Mouse (Mus musculus): ENCODE results near the gene Ephb1. TPM values are rescaled to one million over a fixed set of nuclear protein-coding genes. Genes with fewer than 3 reads are reported as not detected.

Ephb1 gene
- 5.2 and 7.0 TPM in 2 replicates for polyA plus RNA-seq (2015; fragmentation: Nextera tagmentation; extraction: Ambion mirVana)

GRCm38 (mm10) chr9:102354561-102354973, at the start of gene Ephb1:
TSS of gene Ephb1 (minus strand) at chr9:102354693.
- peaks cover 20% of the 10 kb centered on the region for H3K4me1 ChIP-seq
- peaks cover 77% of the 10 kb centered on the region for H3K27me3 ChIP-seq
- no peaks in the 10 kb centered on the region for H3K9me3 ChIP-seq
- no peaks in the 10 kb centered on the region for H3K36me3 ChIP-seq
- under 1% methylated on average over 21 of the region's 22 CpGs for WGBS
- H3K4me2 ChIP-seq, result peak within 1 kb of the TSS; percentile 100
- H3K4me3 ChIP-seq, result peak within 1 kb of the TSS; percentile 67
- peak; percentile 91 for ATAC-seq (ENCODE audit: insufficient number of reproducible peaks, insufficient read depth, low FRiP score, low TSS enrichment, low read depth)
- H3K27ac ChIP-seq, result 0 out of 2 replicates have a peak within 1 kb of the TSS, but pooled peaks have one; percentile 28
- H3K9ac ChIP-seq, result peak within 1 kb of the TSS; percentile 77

DNA sequence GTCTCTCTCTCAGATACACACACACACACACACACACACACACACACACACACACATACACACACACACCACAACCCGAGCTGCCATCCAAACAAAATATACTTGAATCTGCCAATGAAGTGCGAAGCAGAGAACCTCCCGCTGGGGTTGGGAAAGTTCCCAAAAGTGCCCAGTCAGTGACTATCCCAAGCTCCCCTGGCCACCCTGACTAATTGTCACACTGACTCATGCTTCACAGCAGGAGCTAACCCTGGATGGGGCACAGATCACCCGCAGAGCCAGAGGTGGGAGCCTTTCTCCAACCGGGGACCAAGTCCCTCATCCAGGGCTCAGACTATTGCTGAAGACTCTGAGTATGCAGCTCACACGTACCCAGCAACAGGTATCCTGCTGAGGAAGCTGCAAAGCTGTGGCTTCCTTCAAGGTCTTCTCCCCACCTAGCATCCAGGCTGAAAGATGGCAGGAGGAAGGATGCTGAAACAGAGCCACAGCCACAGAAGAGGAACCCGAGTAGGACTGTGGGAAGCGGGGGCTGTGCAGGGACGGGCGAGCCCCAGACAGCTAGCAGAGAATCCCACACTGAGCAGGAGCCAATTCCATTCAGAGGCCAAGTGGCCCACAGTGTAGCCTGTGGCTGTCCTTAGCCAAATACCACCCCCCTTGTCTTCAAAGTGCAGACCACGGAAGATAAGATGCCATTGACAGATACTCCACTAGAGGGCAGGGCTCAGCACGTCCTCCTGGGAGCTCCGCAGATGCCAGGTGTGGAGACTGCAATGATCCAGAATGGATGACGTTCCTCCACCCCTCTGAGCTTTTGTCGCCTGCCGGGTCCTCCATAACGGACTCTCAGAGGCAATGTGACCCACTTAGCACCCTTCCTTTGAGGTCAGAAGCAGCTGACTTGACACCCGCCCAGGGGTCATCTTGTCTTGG, 48.9 kb upstream of the Ephb1 start:
- peak; percentile 33; the same call in 1 of the 2 replicates for ATAC-seq (ENCODE audit: insufficient number of reproducible peaks, insufficient read depth, low FRiP score, low TSS enrichment, low read depth)
- Histone ChIP-seq H3K27me3 (peaks cover 13% of the 10 kb centered on the region), H3K4me2 (peak overlapping the region; percentile 12; the same call in 1 of the 2 replicates), H3K36me3 (no peaks in the 10 kb centered on the region), H3K9ac (no peak overlapping the region), H3K4me3 (no peak overlapping the region), H3K4me1 (no peaks in the 10 kb centered on the region), H3K27ac (no peak overlapping the region), H3K9me3 (no peaks in the 10 kb centered on the region)
- WGBS, result 29% methylated on average over 18 of the region's 18 CpGs

- H3K27me3 ChIP-seq, result peaks cover 13% of the 10 kb centered on the region
These were observed 48.2 kb upstream of the Ephb1 start for GRCm38 (mm10) chr9:102402671-102403070.

GRCm38 (mm10) chr9:102388266-102388665, 33.8 kb upstream of the Ephb1 start:
- Histone ChIP-seq H3K9me3 (no peaks in the 10 kb centered on the region), H3K27me3 (no peaks in the 10 kb centered on the region; the same call in 1 of the 2 replicates), H3K4me3 (no peak overlapping the region), H3K9ac (no peak overlapping the region), H3K36me3 (no peaks in the 10 kb centered on the region), H3K4me2 (no peak overlapping the region), H3K4me1 (no peaks in the 10 kb centered on the region), H3K27ac (no peak overlapping the region)
- WGBS, result 53% methylated on average over 8 of the region's 8 CpGs
- ATAC-seq (ENCODE audit: insufficient number of reproducible peaks, insufficient read depth, low FRiP score, low TSS enrichment, low read depth), result no peak

More at GRCm38 (mm10) chr9:102402671-102403070, 48.2 kb upstream of the Ephb1 start:
- no peaks in the 10 kb centered on the region for H3K4me1 ChIP-seq
- ATAC-seq (ENCODE audit: insufficient number of reproducible peaks, insufficient read depth, low FRiP score, low TSS enrichment, low read depth), result no peak
- H3K27ac ChIP-seq, result no peak overlapping the region
- WGBS, result 61% methylated on average over 3 of the region's 3 CpGs
- no peak overlapping the region for H3K9ac ChIP-seq
- H3K9me3 ChIP-seq, result no peaks in the 10 kb centered on the region
- H3K4me2 ChIP-seq, result no peak overlapping the region
- H3K36me3 ChIP-seq, result no peaks in the 10 kb centered on the region
- no peak overlapping the region for H3K4me3 ChIP-seq

DNA sequence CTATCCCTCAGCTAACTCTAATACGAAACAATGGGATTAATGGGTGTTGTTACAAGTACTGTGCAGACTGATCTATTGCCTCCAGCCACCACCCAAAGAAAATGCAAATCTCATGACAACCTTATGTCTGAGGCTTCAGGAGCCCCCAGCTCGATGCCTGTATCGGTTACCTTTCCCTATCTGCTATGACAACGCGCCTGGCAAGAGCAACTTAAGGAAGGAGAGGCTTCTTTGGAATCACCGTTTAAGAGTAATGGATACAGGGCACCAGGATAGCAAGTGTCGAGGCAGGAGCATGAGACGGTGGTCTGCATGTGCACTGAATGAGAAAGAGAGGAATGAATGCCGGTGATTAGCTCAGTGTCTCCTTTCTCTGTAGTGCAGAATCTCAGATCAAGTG, 32.3 kb upstream of the Ephb1 start:
- Histone ChIP-seq H3K27ac (no peak overlapping the region), H3K4me1 (no peaks in the 10 kb centered on the region), H3K4me2 (no peak overlapping the region), H3K4me3 (no peak overlapping the region), H3K9ac (no peak overlapping the region), H3K9me3 (no peaks in the 10 kb centered on the region), H3K36me3 (no peaks in the 10 kb centered on the region), H3K27me3 (no peaks in the 10 kb centered on the region; the same call in 1 of the 2 replicates)
- 87% methylated on average over 9 of the region's 9 CpGs for WGBS
- no peak for ATAC-seq (ENCODE audit: insufficient number of reproducible peaks, insufficient read depth, low FRiP score, low TSS enrichment, low read depth)

GRCm38 (mm10) chr9:102380235-102380634, 25.7 kb upstream of the Ephb1 start:
- Histone ChIP-seq H3K9ac (no peak overlapping the region), H3K27ac (no peak overlapping the region), H3K4me2 (no peak overlapping the region), H3K4me1 (0 out of 2 replicates have a peak, but pooled peaks cover 3% of the 10 kb centered on the region), H3K27me3 (no peaks in the 10 kb centered on the region; the same call in 1 of the 2 replicates), H3K4me3 (no peak overlapping the region), H3K9me3 (no peaks in the 10 kb centered on the region), H3K36me3 (no peaks in the 10 kb centered on the region)
- ATAC-seq (ENCODE audit: insufficient number of reproducible peaks, insufficient read depth, low FRiP score, low TSS enrichment, low read depth), result no peak
- WGBS, result 84% methylated on average over 2 of the region's 2 CpGs

- no peak overlapping the region for H3K4me2 ChIP-seq
- WGBS, result 87% methylated on average over 5 of the region's 5 CpGs
- no peak for ATAC-seq (ENCODE audit: insufficient number of reproducible peaks, insufficient read depth, low FRiP score, low TSS enrichment, low read depth)
- H3K4me1 ChIP-seq, result peaks cover 15% of the 10 kb centered on the region
- H3K9ac ChIP-seq, result no peak overlapping the region
- H3K9me3 ChIP-seq, result no peaks in the 10 kb centered on the region
- no peak overlapping the region for H3K4me3 ChIP-seq
- no peaks in the 10 kb centered on the region for H3K27me3 ChIP-seq
- no peak overlapping the region for H3K27ac ChIP-seq
- no peaks in the 10 kb centered on the region for H3K36me3 ChIP-seq
These were observed 20.2 kb upstream of the Ephb1 start for GRCm38 (mm10) chr9:102374661-102375060.

DNA sequence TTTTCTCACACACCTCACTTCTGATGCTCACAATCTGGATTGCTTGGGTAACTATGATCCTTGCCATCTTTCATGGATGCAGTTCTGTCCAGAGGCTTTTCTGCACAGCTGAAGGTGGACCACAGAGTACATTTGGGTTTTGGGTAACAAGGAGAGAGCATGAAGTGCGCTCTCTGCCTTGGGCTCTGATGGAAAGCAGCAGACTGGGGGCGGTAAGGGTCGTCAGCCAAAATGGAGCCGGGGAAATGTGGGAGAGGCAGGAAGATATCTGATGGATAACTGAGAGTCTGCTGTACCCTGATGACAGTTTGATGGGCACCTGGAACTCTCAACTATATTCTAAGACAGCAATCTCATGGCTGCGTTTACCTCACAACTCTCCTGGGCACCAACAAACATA, 19.4 kb upstream of the Ephb1 start:
- 80% methylated on average over 5 of the region's 5 CpGs for WGBS

GRCm38 (mm10) chr9:102371936-102372335, 17.4 kb upstream of the Ephb1 start:
- ATAC-seq (ENCODE audit: insufficient number of reproducible peaks, insufficient read depth, low FRiP score, low TSS enrichment, low read depth), result no peak
- Histone ChIP-seq H3K4me2 (no peak overlapping the region), H3K9me3 (no peaks in the 10 kb centered on the region), H3K27ac (peak overlapping the region; percentile 65), H3K36me3 (no peaks in the 10 kb centered on the region), H3K9ac (no peak overlapping the region), H3K4me1 (peaks cover 15% of the 10 kb centered on the region), H3K4me3 (no peak overlapping the region), H3K27me3 (no peaks in the 10 kb centered on the region)
- WGBS, result 76% methylated on average over 3 of the region's 3 CpGs

More for the DNA sequence above, 19.4 kb upstream of the Ephb1 start:
- Histone ChIP-seq H3K9ac (no peak overlapping the region), H3K4me3 (no peak overlapping the region), H3K4me2 (no peak overlapping the region), H3K36me3 (no peaks in the 10 kb centered on the region), H3K27me3 (no peaks in the 10 kb centered on the region), H3K27ac (no peak overlapping the region), H3K9me3 (no peaks in the 10 kb centered on the region), H3K4me1 (peaks cover 15% of the 10 kb centered on the region)
- ATAC-seq (ENCODE audit: insufficient number of reproducible peaks, insufficient read depth, low FRiP score, low TSS enrichment, low read depth), result no peak

DNA sequence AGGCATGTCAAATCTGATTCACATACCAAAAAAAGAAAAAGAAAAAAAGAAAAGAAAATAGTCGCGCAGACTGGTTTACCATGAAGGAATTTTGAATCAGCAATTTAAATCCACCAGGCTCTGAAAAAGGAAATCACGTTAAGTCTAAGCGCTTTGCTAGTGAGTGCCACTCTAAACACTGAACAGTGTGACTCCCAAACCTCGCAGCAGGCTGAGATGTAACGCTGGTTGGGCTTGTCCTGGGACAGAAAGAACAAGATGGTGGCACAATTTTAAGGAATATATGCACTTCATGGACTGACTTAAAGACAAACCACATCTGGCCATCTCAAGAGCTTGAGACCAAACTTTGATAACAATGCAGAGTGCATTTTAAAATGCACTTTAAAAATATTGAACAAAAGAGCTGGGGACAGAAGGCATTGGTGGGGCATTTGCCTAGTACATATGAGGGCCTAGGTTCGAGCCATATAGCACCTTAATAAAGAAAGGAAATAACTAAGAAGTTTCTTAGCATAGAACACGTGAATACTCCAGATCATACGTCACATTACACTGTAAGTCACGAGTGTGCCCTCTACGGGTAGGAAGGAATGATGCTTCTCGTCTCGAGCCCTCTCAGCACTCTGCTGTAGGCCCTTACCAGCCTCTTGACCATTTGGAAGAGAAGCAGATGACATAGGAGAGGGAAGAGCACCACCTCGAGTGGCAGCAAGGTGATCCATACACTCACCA, 16.7 kb upstream of the Ephb1 start:
- H3K27ac ChIP-seq, result peak overlapping the region; percentile 18
- WGBS, result 49% methylated on average over 14 of the region's 14 CpGs

DNA sequence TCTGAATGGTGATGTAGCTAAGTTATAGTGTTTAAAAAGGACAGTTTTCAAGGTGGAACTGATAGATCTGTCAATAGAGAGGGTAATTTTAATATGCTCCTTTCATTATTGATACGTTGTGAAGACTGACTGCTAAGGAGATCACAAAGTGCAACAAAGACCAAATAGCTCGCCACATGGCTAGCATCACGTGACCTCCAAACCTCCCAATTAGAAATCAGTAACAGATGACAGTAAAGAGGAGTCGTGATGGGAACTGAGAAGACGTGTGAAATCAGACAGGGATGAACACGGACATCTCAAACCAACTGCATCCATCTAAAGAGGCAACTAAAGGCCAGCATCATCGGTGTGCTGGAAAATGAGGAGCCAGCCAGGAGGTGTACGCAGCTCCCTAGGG, 15.6 kb upstream of the Ephb1 start:
- WGBS, result 45% methylated on average over 8 of the region's 8 CpGs
- ATAC-seq (ENCODE audit: insufficient number of reproducible peaks, insufficient read depth, low FRiP score, low TSS enrichment, low read depth), result no peak
- H3K4me1 ChIP-seq, result peaks cover 15% of the 10 kb centered on the region
- no peak overlapping the region for H3K9ac ChIP-seq
- H3K36me3 ChIP-seq, result no peaks in the 10 kb centered on the region
- H3K27me3 ChIP-seq, result no peaks in the 10 kb centered on the region
- H3K9me3 ChIP-seq, result no peaks in the 10 kb centered on the region
- H3K4me2 ChIP-seq, result 0 out of 2 replicates have a peak overlapping the region, but pooled peaks have one; percentile 11
- H3K4me3 ChIP-seq, result no peak overlapping the region
- H3K27ac ChIP-seq, result no peak overlapping the region

More for the DNA sequence above, 16.7 kb upstream of the Ephb1 start:
- no peaks in the 10 kb centered on the region for H3K9me3 ChIP-seq
- no peaks in the 10 kb centered on the region for H3K36me3 ChIP-seq
- no peak overlapping the region for H3K9ac ChIP-seq
- no peaks in the 10 kb centered on the region for H3K27me3 ChIP-seq
- ATAC-seq (ENCODE audit: insufficient number of reproducible peaks, insufficient read depth, low FRiP score, low TSS enrichment, low read depth), result no peak
- peak overlapping the region; percentile 11 for H3K4me2 ChIP-seq
- no peak overlapping the region for H3K4me3 ChIP-seq
- H3K4me1 ChIP-seq, result peaks cover 15% of the 10 kb centered on the region

All from embryonic facial prominence, embryonic 13.5 days (tissue).